Mouse (Mus musculus) layer of hippocampus, adult 8-10 months (tissue): ENCODE results near the gene Col20a1. TPM values are rescaled to one million over a fixed set of nuclear protein-coding genes. Genes with fewer than 3 reads are reported as not detected.

ENCODE experiments used
- DNase-seq, 2 experiments: peaks; one replicate each; pipeline ENCODE4 v3.0.0; 2022; ENCODE audit warnings: low spot score in 2 of 2
- total RNA-seq, 4 experiments: library from RNA; stranded (reverse); gene quantifications; 2 replicates each; pipeline ENCODE4 v1.2.4; 2022

Col20a1 gene
- total RNA-seq, 4 experiments from 2014 or later: 2.8 to 5.5 (median 3.1) TPM

DNA sequence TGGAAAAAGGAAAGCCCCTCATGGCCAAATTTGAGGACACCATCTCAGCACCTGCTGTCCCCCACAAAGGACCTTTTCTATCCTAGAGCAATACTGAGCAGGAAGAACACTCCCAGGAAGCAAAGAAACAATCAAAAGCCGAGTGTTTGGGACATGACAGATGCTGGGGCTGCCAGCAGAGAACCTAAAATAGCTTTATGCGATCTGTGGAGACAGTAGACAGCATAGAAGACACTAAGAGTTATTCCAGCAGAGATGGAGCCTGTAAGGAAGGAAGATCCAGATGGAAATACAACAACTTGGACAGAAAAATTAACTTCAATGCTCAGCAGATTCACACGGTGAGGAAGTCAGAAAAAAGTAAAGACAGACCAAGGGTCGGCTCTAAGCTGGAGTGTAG lies 79.5 kb downstream of the Col20a1 start:
- DNase-seq: no peak

Other genes with a start within 250 kb of the Col20a1 start
- gene Bhlhe23, start 209.6 kb upstream of the Col20a1 start, total RNA-seq: not detected
- 10 to 100 TPM; 53.7 to 57.3 (median 55.3) TPM for gene Ythdf1, start 65.6 kb upstream of the Col20a1 start, total RNA-seq
- under 1 TPM in 3 of 4 experiments, not detected in 1; 0.27 to 0.48 (median 0.31) TPM for gene Birc7, start 57.5 kb upstream of the Col20a1 start, total RNA-seq
- gene Nkain4, start 31.8 kb upstream of the Col20a1 start, total RNA-seq: 10 to 100 TPM; 51.3 to 66.2 (median 57.5) TPM
- 100 to 1,000 TPM; 136 to 140 (median 137) TPM for gene Arfgap1, start 19.3 kb upstream of the Col20a1 start, total RNA-seq
- gene Chrna4, start 57.0 kb downstream of the Col20a1 start, total RNA-seq: 10 to 100 TPM; 21.1 to 28.4 (median 23.8) TPM
- 100 to 1,000 TPM; 264 to 350 (median 303) TPM for gene Kcnq2, start 148.8 kb downstream of the Col20a1 start, total RNA-seq
- gene Eef1a2, start 170.5 kb downstream of the Col20a1 start, total RNA-seq: 1,000 to 10,000 TPM in 3 of 4 experiments, 100 to 1,000 TPM in 1; 995 to 1,073 (median 1,037) TPM
- 10 to 100 TPM; 70.7 to 91.8 (median 77.8) TPM for gene Ppdpf, start 200.7 kb downstream of the Col20a1 start, total RNA-seq
- gene Ptk6, start 216.3 kb downstream of the Col20a1 start, total RNA-seq: not detected
- under 1 TPM in 3 of 4 experiments, not detected in 1; 0.24 to 0.34 (median 0.31) TPM for gene Srms, start 226.7 kb downstream of the Col20a1 start, total RNA-seq
- gene Fndc11, start 233.5 kb downstream of the Col20a1 start, total RNA-seq: not detected